Mouse (Mus musculus): ENCODE measurements around the gene Mtpn. TPM values are rescaled to one million over a fixed set of nuclear protein-coding genes. Genes with fewer than 3 reads are reported as not detected.

The Mtpn gene
- polyA plus RNA-seq (2014; fragmentation: Nextera tagmentation; extraction: Ambion mirVana), result 130 and 162 TPM in 2 replicates

DNA sequence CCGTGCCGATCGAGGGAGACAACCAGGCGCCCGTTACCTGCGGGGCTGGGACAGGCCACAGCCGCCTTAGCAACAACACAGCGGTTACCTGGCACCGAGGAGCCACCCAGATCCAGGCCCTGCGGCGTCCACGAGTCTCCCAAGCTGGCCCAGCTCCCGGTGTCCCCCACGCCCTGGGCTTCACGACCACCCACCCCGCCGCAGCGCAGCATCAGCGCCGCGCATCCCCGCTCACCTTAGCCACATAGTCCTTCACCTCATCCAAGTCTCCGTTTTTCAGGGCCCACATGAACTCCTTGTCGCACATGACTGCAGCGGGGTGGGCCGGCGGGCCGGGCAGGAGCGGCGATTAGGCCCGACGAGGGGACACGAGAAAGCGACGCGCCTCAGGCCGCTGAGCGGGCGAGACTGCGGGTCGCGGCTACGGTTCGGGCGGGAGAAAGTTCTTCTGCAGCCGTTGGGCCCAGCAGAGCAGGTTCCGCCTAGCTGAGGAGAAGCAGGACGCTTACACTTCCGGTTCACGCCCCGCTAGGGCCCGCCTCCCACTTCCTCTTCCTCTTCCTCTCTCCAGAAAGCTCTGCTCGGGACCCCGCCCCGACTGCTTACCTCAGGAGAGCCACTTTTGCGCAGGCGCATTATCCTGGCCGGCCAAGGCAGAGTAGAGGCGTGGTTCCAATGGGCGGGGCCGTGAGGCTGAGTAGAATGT lies at the start of gene Mtpn:
TSS of gene Mtpn (minus strand) at position 585 of the 706 bp plus-strand sequence.
- under 1% methylated on average over 61 of the region's 61 CpGs for WGBS
- Histone ChIP-seq H3K9ac (replicated peaks; ENCODE audit: low read length) (peak within 1 kb of the TSS; percentile 95), H3K36me3 (ENCODE audit: control insufficient read depth, insufficient read depth, low read length) (no peaks in the 10 kb centered on the region), H3K9me3 (ENCODE audit: control insufficient read depth, low read length) (no peaks in the 10 kb centered on the region), H3K4me2 (ENCODE audit: low read length) (peak within 1 kb of the TSS; percentile 85), H3K27me3 (ENCODE audit: control insufficient read depth, insufficient read depth, low read length) (no peaks in the 10 kb centered on the region), H3K4me1 (ENCODE audit: control insufficient read depth, insufficient read depth, low read length) (peaks cover 13% of the 10 kb centered on the region), H3K4me3 (replicated peaks; ENCODE audit: low read depth, low read length) (peak within 1 kb of the TSS; percentile 99), H3K27ac (replicated peaks; ENCODE audit: low read depth, low read length) (peak within 1 kb of the TSS; percentile 71)
- ATAC-seq (ENCODE audit: low FRiP score, low TSS enrichment), result peak; percentile 100
- peak; percentile 99 for DNase-seq

DNA sequence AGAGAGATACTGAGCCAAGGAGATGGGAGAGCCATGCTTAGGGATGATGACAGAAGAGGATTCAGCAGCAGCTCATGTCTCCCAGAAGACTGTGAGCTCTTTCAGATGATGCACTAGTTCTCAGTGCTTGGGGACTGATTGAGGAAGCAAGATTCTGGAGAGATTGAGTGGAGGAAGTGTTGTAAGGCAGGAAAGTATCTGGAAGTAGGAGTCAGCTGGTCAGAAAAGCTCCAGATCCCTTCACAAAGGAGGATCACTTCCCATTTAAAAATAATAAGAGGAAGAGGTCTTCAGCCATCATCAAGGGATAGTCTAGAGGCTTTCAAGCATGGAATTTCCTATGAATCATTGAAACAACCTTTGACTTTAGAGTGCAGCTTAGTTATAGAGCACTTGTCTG lies 29.0 kb upstream of the Mtpn start:
- H3K36me3 ChIP-seq (ENCODE audit: control insufficient read depth, insufficient read depth, low read length), result no peaks in the 10 kb centered on the region
- H3K27ac ChIP-seq (replicated peaks; ENCODE audit: low read depth, low read length), result no peak overlapping the region
- ATAC-seq (ENCODE audit: low FRiP score, low TSS enrichment), result no peak
- H3K4me1 ChIP-seq (ENCODE audit: control insufficient read depth, insufficient read depth, low read length), result no peaks in the 10 kb centered on the region
- no peak overlapping the region for H3K9ac ChIP-seq (replicated peaks; ENCODE audit: low read length)
- no peaks in the 10 kb centered on the region for H3K27me3 ChIP-seq (ENCODE audit: control insufficient read depth, insufficient read depth, low read length)
- no peaks in the 10 kb centered on the region for H3K9me3 ChIP-seq (ENCODE audit: control insufficient read depth, low read length)
- no peak for DNase-seq
- H3K4me3 ChIP-seq (replicated peaks; ENCODE audit: low read depth, low read length), result no peak overlapping the region
- no peak overlapping the region for H3K4me2 ChIP-seq (ENCODE audit: low read length)

- no peak overlapping the region for H3K9ac ChIP-seq (replicated peaks; ENCODE audit: low read length)
- H3K27ac ChIP-seq (replicated peaks; ENCODE audit: low read depth, low read length), result no peak overlapping the region
- H3K4me1 ChIP-seq (ENCODE audit: control insufficient read depth, insufficient read depth, low read length), result no peaks in the 10 kb centered on the region
- ATAC-seq (ENCODE audit: low FRiP score, low TSS enrichment) (no peak), DNase-seq (peak; percentile 82)
- H3K4me3 ChIP-seq (replicated peaks; ENCODE audit: low read depth, low read length), result no peak overlapping the region
- no peaks in the 10 kb centered on the region for H3K36me3 ChIP-seq (ENCODE audit: control insufficient read depth, insufficient read depth, low read length)
- no peak overlapping the region for H3K4me2 ChIP-seq (ENCODE audit: low read length)
- H3K9me3 ChIP-seq (ENCODE audit: control insufficient read depth, low read length), result no peaks in the 10 kb centered on the region
- no peaks in the 10 kb centered on the region for H3K27me3 ChIP-seq (ENCODE audit: control insufficient read depth, insufficient read depth, low read length)
Measured at GRCm38 (mm10) chr6:35567755-35568154, 28.1 kb upstream of the Mtpn start.

GRCm38 (mm10) chr6:35559950-35560349 lies 20.3 kb upstream of the Mtpn start:
- Histone ChIP-seq H3K9me3 (ENCODE audit: control insufficient read depth, low read length) (no peaks in the 10 kb centered on the region), H3K4me3 (replicated peaks; ENCODE audit: low read depth, low read length) (no peak overlapping the region), H3K4me2 (ENCODE audit: low read length) (no peak overlapping the region), H3K27me3 (ENCODE audit: control insufficient read depth, insufficient read depth, low read length) (no peaks in the 10 kb centered on the region), H3K9ac (replicated peaks; ENCODE audit: low read length) (no peak overlapping the region), H3K4me1 (ENCODE audit: control insufficient read depth, insufficient read depth, low read length) (no peaks in the 10 kb centered on the region), H3K36me3 (ENCODE audit: control insufficient read depth, insufficient read depth, low read length) (no peaks in the 10 kb centered on the region), H3K27ac (replicated peaks; ENCODE audit: low read depth, low read length) (no peak overlapping the region)
- ATAC-seq (ENCODE audit: low FRiP score, low TSS enrichment) (no peak), DNase-seq (no peak)
- WGBS, result 69% methylated on average over 2 of the region's 2 CpGs

- H3K27ac ChIP-seq (replicated peaks; ENCODE audit: low read depth, low read length), result no peak overlapping the region
- no peaks in the 10 kb centered on the region for H3K9me3 ChIP-seq (ENCODE audit: control insufficient read depth, low read length)
- no peaks in the 10 kb centered on the region for H3K4me1 ChIP-seq (ENCODE audit: control insufficient read depth, insufficient read depth, low read length)
- ATAC-seq (ENCODE audit: low FRiP score, low TSS enrichment) (no peak), DNase-seq (no peak)
- no peaks in the 10 kb centered on the region for H3K36me3 ChIP-seq (ENCODE audit: control insufficient read depth, insufficient read depth, low read length)
- H3K27me3 ChIP-seq (ENCODE audit: control insufficient read depth, insufficient read depth, low read length), result no peaks in the 10 kb centered on the region
- H3K9ac ChIP-seq (replicated peaks; ENCODE audit: low read length), result no peak overlapping the region
- H3K4me3 ChIP-seq (replicated peaks; ENCODE audit: low read depth, low read length), result no peak overlapping the region
- no peak overlapping the region for H3K4me2 ChIP-seq (ENCODE audit: low read length)
Measured at GRCm38 (mm10) chr6:35544352-35544751, 4.7 kb upstream of the Mtpn start.

- ATAC-seq (ENCODE audit: low FRiP score, low TSS enrichment) (no peak), DNase-seq (no peak)
- no peaks in the 10 kb centered on the region for H3K27me3 ChIP-seq (ENCODE audit: control insufficient read depth, insufficient read depth, low read length)
- no peak overlapping the region for H3K27ac ChIP-seq (replicated peaks; ENCODE audit: low read depth, low read length)
- no peak overlapping the region for H3K9ac ChIP-seq (replicated peaks; ENCODE audit: low read length)
- no peaks in the 10 kb centered on the region for H3K9me3 ChIP-seq (ENCODE audit: control insufficient read depth, low read length)
- H3K36me3 ChIP-seq (ENCODE audit: control insufficient read depth, insufficient read depth, low read length), result no peaks in the 10 kb centered on the region
- H3K4me3 ChIP-seq (replicated peaks; ENCODE audit: low read depth, low read length), result no peak overlapping the region
- H3K4me1 ChIP-seq (ENCODE audit: control insufficient read depth, insufficient read depth, low read length), result peaks cover 10% of the 10 kb centered on the region
- H3K4me2 ChIP-seq (ENCODE audit: low read length), result no peak overlapping the region
- WGBS, result 83% methylated on average over 8 of the region's 8 CpGs
Measured at GRCm38 (mm10) chr6:35542656-35543400, 3.1 kb upstream of the Mtpn start.

GRCm38 (mm10) chr6:35540377-35540776 lies 689 bp upstream of the Mtpn start:
- no peaks in the 10 kb centered on the region for H3K36me3 ChIP-seq (ENCODE audit: control insufficient read depth, insufficient read depth, low read length)
- 93% methylated on average over 9 of the region's 9 CpGs for WGBS

GRCm38 (mm10) chr6:35538757-35539303 lies 858 bp downstream of the Mtpn start:
- no peaks in the 10 kb centered on the region for H3K27me3 ChIP-seq (ENCODE audit: control insufficient read depth, insufficient read depth, low read length)
- 7% methylated on average over 21 of the region's 21 CpGs for WGBS
- H3K9ac ChIP-seq (replicated peaks; ENCODE audit: low read length), result peak overlapping the region; percentile 95
- peaks cover 13% of the 10 kb centered on the region for H3K4me1 ChIP-seq (ENCODE audit: control insufficient read depth, insufficient read depth, low read length)
- ATAC-seq (ENCODE audit: low FRiP score, low TSS enrichment) (no peak), DNase-seq (peak; percentile 6)
- H3K4me2 ChIP-seq (ENCODE audit: low read length), result peak overlapping the region; percentile 85
- H3K27ac ChIP-seq (replicated peaks; ENCODE audit: low read depth, low read length), result peak overlapping the region; percentile 71
- no peaks in the 10 kb centered on the region for H3K36me3 ChIP-seq (ENCODE audit: control insufficient read depth, insufficient read depth, low read length)
- no peaks in the 10 kb centered on the region for H3K9me3 ChIP-seq (ENCODE audit: control insufficient read depth, low read length)
- H3K4me3 ChIP-seq (replicated peaks; ENCODE audit: low read depth, low read length), result peak overlapping the region; percentile 99

More at GRCm38 (mm10) chr6:35540377-35540776, 689 bp upstream of the Mtpn start:
- Histone ChIP-seq H3K4me2 (ENCODE audit: low read length) (no peak overlapping the region), H3K9ac (replicated peaks; ENCODE audit: low read length) (no peak overlapping the region), H3K27ac (replicated peaks; ENCODE audit: low read depth, low read length) (no peak overlapping the region), H3K27me3 (ENCODE audit: control insufficient read depth, insufficient read depth, low read length) (no peaks in the 10 kb centered on the region), H3K4me3 (replicated peaks; ENCODE audit: low read depth, low read length) (no peak overlapping the region), H3K4me1 (ENCODE audit: control insufficient read depth, insufficient read depth, low read length) (peaks cover 13% of the 10 kb centered on the region), H3K9me3 (ENCODE audit: control insufficient read depth, low read length) (no peaks in the 10 kb centered on the region)
- ATAC-seq (ENCODE audit: low FRiP score, low TSS enrichment) (no peak), DNase-seq (no peak)
